Mouse (Mus musculus) C3H10T1/2 (cell line): ENCODE data around the gene Map3k5. TPM values are rescaled to one million over a fixed set of nuclear protein-coding genes. Genes with fewer than 3 reads are reported as not detected.

Source experiments
- polyA plus RNA-seq, 2 experiments: library from polyadenylated mRNA; unstranded; fragments of >200 nt; fragmentation: generic; extraction: Trizol; gene quantifications; one replicate each; pipeline ENCODE4 v1.2.1; 2012; ENCODE audit warnings: missing spikeins in 2 of 2

Gene Map3k5
- polyA plus RNA-seq = 1 to 10 TPM in 1 of 2 experiments, under 1 TPM in 1; 0.15 to 1.3 TPM

GRCm38 (mm10) chr10:19934384-19935294, at the start of gene Map3k5:
Gene Map3k5, plus strand, starts transcription at chr10:19934472.

DNA sequence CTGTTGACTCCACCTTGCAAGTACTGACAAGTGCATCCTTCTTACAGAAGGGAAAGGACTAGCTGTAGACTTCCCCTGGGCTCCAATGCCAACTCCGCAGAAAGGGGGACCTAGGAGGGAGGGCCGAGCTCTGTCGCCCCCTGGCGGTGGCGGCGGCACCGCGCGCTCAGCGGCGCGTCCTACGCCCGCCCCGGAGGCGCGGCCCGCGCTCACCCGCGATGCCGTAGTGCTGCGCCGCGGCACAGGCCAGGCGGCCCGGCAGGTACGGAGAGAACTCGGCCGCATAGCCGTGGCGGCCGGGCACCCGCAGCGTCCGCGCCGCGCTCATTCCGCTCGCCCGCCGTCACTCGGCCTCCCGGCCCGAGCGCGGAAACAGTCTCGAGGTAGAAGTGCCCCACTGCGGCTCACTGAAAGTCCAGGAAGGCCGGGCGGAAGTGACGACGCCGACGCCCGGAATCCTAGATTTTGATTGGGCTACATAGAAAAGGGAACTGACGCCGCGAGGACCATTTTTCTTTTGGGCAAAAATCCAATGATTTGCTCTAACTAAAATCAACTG, 26.9 kb upstream of the Map3k5 start, which contains the start of gene Pex7:
Gene Pex7 (minus strand): TSS at position 444 of the 559 bp plus-strand sequence.

GRCm38 (mm10) chr10:20148130-20148772, 214.0 kb downstream of the Map3k5 start, which contains the start of gene Map7:
Gene Map7, plus strand, starts transcription at chr10:20148471.

Other genes starting within 250 kb of the Map3k5 start
- not detected for gene Il20ra, start 221.9 kb upstream of the Map3k5 start, polyA plus RNA-seq
- under 1 TPM in 1 of 2 experiments, not detected in 1; 0.01 TPM for gene Slc35d3, start 83.0 kb upstream of the Map3k5 start, polyA plus RNA-seq
- 10 to 100 TPM in 1 of 2 experiments, 1 to 10 TPM in 1; 1.1 to 14.3 TPM for gene Pex7, start 26.8 kb upstream of the Map3k5 start, polyA plus RNA-seq
- under 1 TPM in 1 of 2 experiments, not detected in 1; 0.05 TPM for gene Map7, start 214.0 kb downstream of the Map3k5 start, polyA plus RNA-seq